Mouse (Mus musculus) testis, adult 2 months (tissue): ENCODE data around the gene Ap1m1. TPM values are rescaled to one million over a fixed set of nuclear protein-coding genes. Genes with fewer than 3 reads are reported as not detected.
A peak's percentile ranks its signal among the peaks of the same experiment; 100 is the strongest.

ENCODE experiments used
- H3K27ac ChIP-seq: fragments of 200-500 bp; 2 replicates; pipeline ENCODE4 v1.5.1; 2012; ENCODE audit warnings: low read depth, low read length; ENCODE audit not compliant: control insufficient read depth, insufficient read depth
- H3K27me3 ChIP-seq: fragments of 200-500 bp; 2 replicates; pipeline ENCODE4 v1.6.1; 2012; ENCODE audit warnings: mild to moderate bottlenecking, low read length, moderate library complexity; ENCODE audit not compliant: control insufficient read depth, insufficient read depth
- H3K36me3 ChIP-seq: fragments of 200-500 bp; 2 replicates; pipeline ENCODE4 v1.6.1; 2012; ENCODE audit warnings: mild to moderate bottlenecking, low read length; ENCODE audit not compliant: control insufficient read depth, insufficient read depth
- H3K4me1 ChIP-seq: fragments of 200-500 bp; 2 replicates; pipeline ENCODE4 v1.6.1; 2012; ENCODE audit warnings: low read length; ENCODE audit not compliant: control insufficient read depth, insufficient read depth
- H3K4me3 ChIP-seq: fragments of 200-500 bp; 2 replicates; pipeline ENCODE4 v1.5.1; 2012; ENCODE audit warnings: low read depth, mild to moderate bottlenecking, low read length, moderate library complexity, mixed read lengths; ENCODE audit not compliant: control insufficient read depth
- CTCF ChIP-seq: fragments of 200-500 bp; IDR thresholded peaks from 2 replicates; pipeline ENCODE4 v1.5.1; 2012; ENCODE audit warnings: low read depth, mild to moderate bottlenecking, inconsistent platforms, low read length, moderate library complexity; ENCODE audit not compliant: control insufficient read depth, insufficient read depth, insufficient replicate concordance
- POLR2A ChIP-seq: fragments of 200-500 bp; IDR thresholded peaks from 2 replicates; pipeline ENCODE4 v1.6.1; 2012; ENCODE audit warnings: low read depth, mild to moderate bottlenecking, inconsistent platforms, low read length, moderate library complexity; ENCODE audit not compliant: control insufficient read depth
- polyA plus RNA-seq: library from polyadenylated mRNA; depleted of rRNA; stranded (reverse); fragments of >200 nt; gene quantifications from 2 replicates; pipeline ENCODE4 v1.2.3, GENCODE M21; 2012

The Ap1m1 gene
- polyA plus RNA-seq, 1 experiment: 405 TPM

DNA sequence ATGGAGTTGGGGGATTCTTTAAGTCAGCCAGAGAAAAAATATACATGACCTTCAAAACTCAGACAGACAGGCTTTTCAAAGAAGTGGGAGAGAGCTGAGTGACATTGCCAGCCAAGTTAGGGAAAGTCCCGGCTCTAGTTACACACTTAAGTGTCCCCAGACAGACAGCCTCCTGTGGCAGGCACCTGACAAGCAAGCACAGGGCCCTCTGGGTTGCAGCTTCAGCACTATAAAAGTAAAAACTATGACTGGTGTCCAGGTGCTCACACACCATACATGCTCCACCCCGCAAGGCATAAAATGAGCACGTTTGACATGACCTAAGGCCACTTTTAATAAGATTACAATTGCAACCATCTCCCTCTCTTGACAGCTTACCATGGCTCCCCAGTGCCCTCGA is 20.8 kb downstream of the Ap1m1 start:
- Histone ChIP-seq H3K36me3 (no peaks in the 10 kb centered on the region), H3K4me1 (peaks cover 4% of the 10 kb centered on the region), H3K27me3 (no peaks in the 10 kb centered on the region), H3K4me3 (no peak overlapping the region), H3K27ac (no peak overlapping the region)
- no peak for TF ChIP-seq CTCF
- TF ChIP-seq POLR2A: no peak

- Histone ChIP-seq H3K4me1 (peaks cover 4% of the 10 kb centered on the region), H3K27ac (no peak overlapping the region), H3K4me3 (no peak overlapping the region), H3K27me3 (no peaks in the 10 kb centered on the region), H3K36me3 (no peaks in the 10 kb centered on the region)
- peak; percentile 5; the same call in 1 of the 2 replicates for TF ChIP-seq CTCF
- TF ChIP-seq POLR2A: no peak
These were observed 21.2 kb downstream of the Ap1m1 start for GRCm38 (mm10) chr8:72261019-72261418.

DNA sequence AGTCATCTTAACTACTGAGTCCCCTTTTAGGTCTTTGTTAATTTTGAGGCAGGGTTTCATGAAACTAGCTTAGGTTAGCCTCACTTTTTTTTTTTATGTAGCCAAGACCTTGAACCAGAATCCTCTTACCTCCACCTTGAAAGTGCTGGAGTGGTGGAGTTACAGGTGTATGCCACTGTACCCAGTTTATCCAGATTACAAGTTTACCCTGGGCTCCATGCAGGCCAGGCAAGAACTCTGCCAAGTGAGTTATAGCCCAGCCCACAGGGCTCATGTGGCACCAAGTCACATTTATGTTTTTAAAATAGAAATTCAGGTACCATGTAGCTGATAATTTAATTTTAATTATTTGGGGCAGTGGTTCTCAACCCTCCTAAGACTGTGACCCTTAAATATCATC is 21.6 kb downstream of the Ap1m1 start:
- Histone ChIP-seq H3K4me1 (peaks cover 4% of the 10 kb centered on the region), H3K36me3 (no peaks in the 10 kb centered on the region), H3K27ac (no peak overlapping the region), H3K4me3 (no peak overlapping the region), H3K27me3 (no peaks in the 10 kb centered on the region)
- no peak for TF ChIP-seq POLR2A

DNA sequence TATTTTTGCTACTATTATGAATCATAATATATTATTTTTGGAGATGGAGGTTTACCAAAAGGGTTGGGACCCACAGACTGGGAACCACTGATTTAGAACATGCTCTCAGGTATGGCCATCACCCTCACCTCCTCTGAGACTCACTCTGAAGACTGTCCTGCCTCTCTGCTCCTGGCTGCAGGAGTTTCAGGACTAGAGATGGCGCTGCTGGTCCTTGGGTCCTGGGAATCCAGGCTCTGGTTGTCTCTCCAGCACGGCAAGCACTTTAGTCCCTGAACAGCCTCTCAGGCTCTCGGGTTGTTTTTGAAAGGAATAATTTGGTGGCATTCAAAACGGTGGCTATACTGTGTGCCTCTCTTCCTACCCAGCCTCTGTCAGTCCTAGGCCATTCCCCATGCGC is 22.1 kb downstream of the Ap1m1 start:
- H3K27me3 ChIP-seq: no peaks in the 10 kb centered on the region
- no peak overlapping the region for H3K4me3 ChIP-seq
- peaks cover 3% of the 10 kb centered on the region for H3K4me1 ChIP-seq
- no peak overlapping the region for H3K27ac ChIP-seq
- no peaks in the 10 kb centered on the region for H3K36me3 ChIP-seq
- TF ChIP-seq CTCF: no peak
- no peak for TF ChIP-seq POLR2A

GRCm38 (mm10) chr8:72262756-72263155 is 22.9 kb downstream of the Ap1m1 start:
- H3K36me3 ChIP-seq: no peaks in the 10 kb centered on the region
- TF ChIP-seq CTCF (no peak), POLR2A (no peak)
- H3K4me3 ChIP-seq: no peak overlapping the region
- no peaks in the 10 kb centered on the region for H3K27me3 ChIP-seq
- H3K4me1 ChIP-seq: no peaks in the 10 kb centered on the region; the same call in 1 of the 2 replicates
- H3K27ac ChIP-seq: no peak overlapping the region

DNA sequence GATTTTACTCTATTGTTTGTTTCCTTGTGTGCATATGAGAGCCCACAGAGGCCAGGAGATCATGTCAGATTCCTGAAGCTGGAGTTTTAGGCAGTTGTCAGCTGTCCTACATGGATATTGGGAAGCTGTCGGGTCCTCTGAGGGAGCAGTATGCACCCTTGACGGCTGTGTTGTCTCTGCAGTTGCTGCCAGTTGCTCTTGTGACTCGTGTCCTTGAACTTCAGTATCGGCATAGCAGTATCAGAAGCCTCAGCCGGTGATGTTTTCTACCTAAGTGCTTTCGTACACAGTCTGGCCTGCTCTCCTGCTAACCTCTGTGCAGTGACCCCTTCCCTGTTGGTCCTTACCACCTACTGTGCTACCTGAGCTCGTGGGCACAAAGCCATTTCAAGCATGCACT is 23.6 kb downstream of the Ap1m1 start:
- H3K4me1 ChIP-seq: peaks cover 3% of the 10 kb centered on the region; the same call in 1 of the 2 replicates
- H3K4me3 ChIP-seq: no peak overlapping the region
- H3K27ac ChIP-seq: no peak overlapping the region
- no peaks in the 10 kb centered on the region for H3K36me3 ChIP-seq
- TF ChIP-seq POLR2A: no peak
- TF ChIP-seq CTCF: no peak
- H3K27me3 ChIP-seq: no peaks in the 10 kb centered on the region

DNA sequence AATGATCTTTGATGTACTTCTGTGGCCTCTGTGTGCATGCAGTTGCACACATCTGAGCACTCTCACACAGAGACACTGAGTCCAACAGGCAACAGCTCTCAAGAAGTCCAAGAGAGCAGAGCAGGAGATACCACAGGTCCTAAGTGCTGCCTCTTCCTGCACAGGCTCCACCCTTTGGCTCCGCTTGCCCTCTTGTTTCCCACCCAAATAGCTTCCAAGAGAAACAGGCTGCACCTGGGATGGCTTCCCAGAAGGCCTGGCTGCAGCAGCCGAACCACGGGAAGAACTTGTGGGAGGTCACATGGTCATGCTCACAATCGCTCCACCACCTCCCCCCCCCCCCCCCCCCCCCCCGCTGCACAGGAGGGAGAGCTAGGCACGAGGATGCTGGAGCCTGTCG is 25.5 kb downstream of the Ap1m1 start:
- TF ChIP-seq CTCF (no peak), POLR2A (no peak)
- H3K4me1 ChIP-seq: peaks cover 3% of the 10 kb centered on the region; the same call in 1 of the 2 replicates
- no peak overlapping the region for H3K27ac ChIP-seq
- no peak overlapping the region for H3K4me3 ChIP-seq
- no peaks in the 10 kb centered on the region for H3K27me3 ChIP-seq
- H3K36me3 ChIP-seq: no peaks in the 10 kb centered on the region

DNA sequence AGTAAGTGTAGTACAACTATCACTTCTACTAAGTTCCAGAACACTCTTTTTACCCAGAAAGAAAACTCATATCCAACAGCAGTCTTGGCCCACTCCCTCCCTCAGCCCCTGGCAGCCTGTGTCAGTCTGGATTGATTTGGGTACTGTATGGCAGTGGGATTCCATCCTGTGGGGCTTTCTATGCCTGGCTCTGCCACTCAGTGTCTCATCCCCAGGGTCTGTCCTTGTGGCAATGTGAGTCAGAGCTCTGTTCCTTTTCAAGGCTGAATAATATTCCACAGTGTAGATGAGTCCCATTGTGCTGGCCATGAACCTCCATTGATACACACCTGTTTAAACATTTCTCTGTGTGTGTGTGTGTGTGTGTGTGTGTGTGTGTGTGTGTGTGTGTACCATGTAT is 26.9 kb downstream of the Ap1m1 start:
- H3K27ac ChIP-seq: no peak overlapping the region
- no peak for TF ChIP-seq CTCF
- peaks cover 3% of the 10 kb centered on the region; the same call in 1 of the 2 replicates for H3K4me1 ChIP-seq
- H3K36me3 ChIP-seq: no peaks in the 10 kb centered on the region
- H3K4me3 ChIP-seq: no peak overlapping the region
- no peaks in the 10 kb centered on the region for H3K27me3 ChIP-seq
